Mouse (Mus musculus): ENCODE data around the gene Olfr1418.

- no peak for TF ChIP-seq CTCF (IDR thresholded peaks at IDR 0.05; ENCODE audit: low read depth)
- TF ChIP-seq EP300 (IDR thresholded peaks at IDR 0.05; ENCODE audit: low read depth): no peak
These were observed 46.0 kb downstream of the Olfr1418 start for GRCm38 (mm10) chr19:11814742-11815333.

Measured in heart, postnatal 0 days (tissue).